Mouse (Mus musculus): ENCODE measurements at regions not wholly inside any gene's neighbourhood (a gene's known extent, or its start where the extent isn't known, plus 50 kb on each side); places are given as distances from the start of the nearest gene placed in this dataset.
"Not testable (repeated sequence)": the region's sequence is repeated elsewhere in the genome, so short reads cannot be mapped to it uniquely, and the experiment has no call there.

DNA sequence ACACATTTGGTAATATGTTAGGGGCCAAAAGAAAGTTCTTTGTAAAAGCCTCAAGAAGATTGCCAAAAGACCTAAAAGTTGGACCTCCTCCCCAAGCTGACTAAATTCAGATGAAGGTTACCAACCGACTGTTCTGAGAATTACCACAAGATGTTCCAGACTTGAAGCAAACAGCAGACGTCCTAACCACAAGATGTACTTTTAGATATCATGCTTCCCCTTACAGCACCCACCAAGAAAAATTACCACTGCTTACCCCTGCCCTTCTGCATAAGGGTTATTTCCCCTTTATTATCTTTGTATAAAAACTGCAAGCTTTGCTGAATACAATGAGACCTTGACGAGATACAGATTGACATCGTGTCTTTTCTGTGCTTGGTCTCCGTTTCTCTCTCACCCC is 121.6 kb upstream of the Cst10 start:
- DNase-seq (ENCODE audit: extremely low spot score, low read depth, low spot score): no peak

DNA sequence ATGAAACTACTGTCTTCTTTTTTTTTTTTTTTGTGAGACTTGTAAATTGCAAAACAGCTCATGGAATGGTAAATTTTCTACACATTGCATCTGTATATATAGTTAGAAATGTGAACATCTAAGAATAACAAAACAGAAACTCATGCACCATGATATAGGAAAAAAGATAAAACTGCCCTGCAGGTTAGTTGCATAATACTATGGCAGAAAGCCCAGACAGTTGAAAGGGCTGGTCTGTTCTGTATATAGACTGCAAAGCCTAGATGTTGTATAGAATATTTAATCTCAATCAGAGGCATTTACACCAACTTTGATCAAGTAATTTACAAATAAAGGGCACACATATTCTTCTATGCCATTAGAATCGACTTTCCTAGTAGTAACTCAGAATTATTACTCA is 120.7 kb upstream of the Cst10 start:
- no peak for DNase-seq (ENCODE audit: extremely low spot score, low read depth, low spot score)

DNA sequence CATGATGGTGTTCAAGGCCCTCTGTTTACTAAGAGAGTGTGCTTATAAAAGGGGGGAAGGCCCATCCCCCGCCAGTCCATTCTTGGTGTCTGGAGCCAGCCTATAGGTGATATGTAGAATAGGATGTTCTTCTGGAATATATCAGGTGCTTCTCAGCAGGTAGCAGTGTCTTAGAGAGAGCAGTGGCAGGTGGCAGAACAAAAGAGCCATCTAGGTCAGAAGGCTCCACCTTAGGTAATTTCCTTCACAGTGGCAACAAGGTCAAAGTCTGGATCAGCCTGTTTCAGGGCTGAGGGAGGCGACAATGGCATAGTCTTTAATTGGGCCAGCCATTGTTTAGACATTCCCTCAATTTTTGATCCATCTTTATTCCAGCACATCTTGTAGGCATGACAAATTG is 107.9 kb upstream of the Cst10 start:
- not testable (repeated sequence) for DNase-seq (ENCODE audit: extremely low spot score, low read depth, low spot score)

DNA sequence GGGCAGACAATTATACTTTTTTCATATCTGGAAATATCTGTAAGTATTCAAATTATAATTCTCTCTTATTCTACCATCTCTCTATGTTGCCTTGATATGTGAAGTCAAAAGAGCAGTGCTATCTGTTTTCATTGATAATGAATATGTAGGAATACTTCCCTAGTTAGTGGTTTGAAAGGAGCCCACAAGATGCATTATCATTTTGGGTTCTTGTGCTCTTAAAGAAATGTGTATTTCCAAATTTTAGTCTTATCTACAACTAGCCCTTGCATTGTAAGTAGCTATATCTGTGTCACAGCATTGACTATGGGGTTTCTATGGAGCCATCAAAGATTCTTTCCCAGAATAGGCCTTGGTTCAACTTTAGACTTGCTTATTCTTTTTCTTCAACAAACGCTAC is 99.3 kb upstream of the Cst10 start:
- DNase-seq (ENCODE audit: extremely low spot score, low read depth, low spot score): no peak

DNA sequence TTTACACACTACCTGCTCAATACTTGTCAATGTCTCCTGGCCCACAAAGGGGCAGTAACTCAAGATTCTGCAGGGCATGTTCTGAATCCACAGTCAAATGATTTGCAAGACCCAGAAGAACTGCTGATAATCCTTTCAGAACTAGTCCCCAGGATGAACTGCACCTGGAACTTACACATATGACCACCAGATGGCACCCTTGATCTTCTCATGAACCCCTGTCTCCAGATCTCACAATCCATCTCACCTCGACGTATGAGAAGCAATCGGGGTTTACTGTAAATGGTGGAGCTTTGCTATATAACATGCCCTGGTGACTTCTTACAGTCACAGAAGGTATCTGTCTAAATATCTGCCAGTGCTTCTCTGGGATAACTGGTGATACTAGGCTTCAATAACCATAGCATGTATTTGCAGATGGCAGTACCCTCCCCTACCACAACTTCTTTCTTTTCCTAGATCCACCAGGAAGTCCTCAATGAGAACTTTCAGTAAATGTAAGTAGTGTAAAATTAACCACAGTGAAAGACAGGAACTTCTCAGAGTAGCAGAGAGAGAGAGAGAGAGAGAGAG is 54.5 kb upstream of the Cst10 start:
- DNase-seq (ENCODE audit: extremely low spot score, low read depth, low spot score): peak; percentile 52
